Mouse (Mus musculus) kidney, embryonic 14.5 days (tissue): ENCODE data around the gene Lst1. TPM values are rescaled to one million over a fixed set of nuclear protein-coding genes. Genes with fewer than 3 reads are reported as not detected.
A peak's percentile ranks its signal among the peaks of the same experiment; 100 is the strongest.

Source experiments
- ATAC-seq: fragments of 200-750 bp; cut with Nextera tagmentation; 2 replicates; pipeline ENCODE4 v1.8.0; 2017; ENCODE audit warnings: moderate number of reproducible peaks, mild to moderate bottlenecking, moderate TSS enrichment, moderate library complexity; ENCODE audit not compliant: low FRiP score, low TSS enrichment
- H3K27ac ChIP-seq: fragments of 300-500 bp; sonication (generic); 2 replicates; pipeline ENCODE4 v1.5.1; 2014; ENCODE audit warnings: low read depth, mild to moderate bottlenecking, low read length, moderate library complexity, mixed read lengths
- H3K27me3 ChIP-seq: fragments of 300-500 bp; sonication (generic); 2 replicates; pipeline ENCODE4 v1.6.1; 2014; ENCODE audit warnings: mild to moderate bottlenecking, low read length; ENCODE audit not compliant: control insufficient read depth, insufficient read depth
- H3K36me3 ChIP-seq: fragments of 300-500 bp; sonication (generic); 2 replicates; pipeline ENCODE4 v1.6.1; 2014; ENCODE audit warnings: low read length, mixed read lengths; ENCODE audit not compliant: control insufficient read depth, insufficient read depth
- H3K4me1 ChIP-seq: fragments of 300-500 bp; sonication (generic); 2 replicates; pipeline ENCODE4 v1.6.1; 2014; ENCODE audit warnings: low read length, mixed read lengths; ENCODE audit not compliant: control insufficient read depth, insufficient read depth
- H3K4me2 ChIP-seq: fragments of 300-500 bp; sonication (generic); replicated peaks from 2 replicates; pipeline ENCODE4 v1.6.1; 2014; ENCODE audit warnings: low read depth, mild to moderate bottlenecking, low read length
- H3K4me3 ChIP-seq: fragments of 300-500 bp; sonication (generic); 2 replicates; pipeline ENCODE4 v1.5.1; 2014; ENCODE audit warnings: mild to moderate bottlenecking, low read length
- H3K9ac ChIP-seq: fragments of 300-500 bp; sonication (generic); 2 replicates; pipeline ENCODE4 v1.6.1; 2014; ENCODE audit warnings: low read depth, mild to moderate bottlenecking, low read length, moderate library complexity
- H3K9me3 ChIP-seq: fragments of 300-500 bp; sonication (generic); 2 replicates; pipeline ENCODE4 v1.6.1; 2016; ENCODE audit warnings: low read length; ENCODE audit not compliant: control insufficient read depth
- WGBS: fragments of 180-500 bp; shearing (Covaris S2); extraction: QIAGEN DNeasy Blood & Tissue Kit; methylation state at CpG from one replicate; pipeline ENCODE4 v1.1.7; 2014; 5-methylcytosine and 5-hydroxymethylcytosine counted together
- polyA plus RNA-seq: library from polyadenylated mRNA; unstranded; fragments of >200 nt; fragmentation: Nextera tagmentation; extraction: Ambion mirVana; gene quantifications from 2 replicates; pipeline ENCODE4 v1.2.1, GENCODE M21; 2014

Gene Lst1
- polyA plus RNA-seq, 1 experiment from 2014 or later: 12.2 TPM

- 79% methylated on average over 18 of the region's 18 CpGs for WGBS
- H3K27me3 ChIP-seq: no peaks in the 10 kb centered on the region
- H3K27ac ChIP-seq: peak overlapping the region; percentile 15; the same call in 1 of the 2 replicates
- no peak for ATAC-seq
- H3K4me1 ChIP-seq: no peaks in the 10 kb centered on the region; the same call in 1 of the 2 replicates
- H3K9ac ChIP-seq: no peak overlapping the region
- no peak overlapping the region for H3K4me2 ChIP-seq
- no peak overlapping the region for H3K4me3 ChIP-seq
- peaks cover 25% of the 10 kb centered on the region for H3K36me3 ChIP-seq
- no peaks in the 10 kb centered on the region for H3K9me3 ChIP-seq
These were observed 30.4 kb upstream of the Lst1 start for GRCm38 (mm10) chr17:35218516-35219193.

- Histone ChIP-seq H3K36me3 (no peaks in the 10 kb centered on the region), H3K27ac (no peak overlapping the region), H3K4me1 (no peaks in the 10 kb centered on the region), H3K4me3 (no peak overlapping the region), H3K27me3 (no peaks in the 10 kb centered on the region), H3K9me3 (no peaks in the 10 kb centered on the region), H3K4me2 (no peak overlapping the region), H3K9ac (no peak overlapping the region)
- 88% methylated on average over 5 of the region's 5 CpGs for WGBS
- ATAC-seq: no peak
These were observed 24.8 kb upstream of the Lst1 start for GRCm38 (mm10) chr17:35213071-35213470.

GRCm38 (mm10) chr17:35210593-35210992 lies 22.4 kb upstream of the Lst1 start:
- no peak overlapping the region for H3K27ac ChIP-seq
- no peaks in the 10 kb centered on the region for H3K9me3 ChIP-seq
- H3K9ac ChIP-seq: no peak overlapping the region
- ATAC-seq: no peak
- H3K4me3 ChIP-seq: no peak overlapping the region
- H3K36me3 ChIP-seq: no peaks in the 10 kb centered on the region
- no peaks in the 10 kb centered on the region for H3K4me1 ChIP-seq
- H3K27me3 ChIP-seq: no peaks in the 10 kb centered on the region
- 48% methylated on average over 3 of the region's 3 CpGs for WGBS
- no peak overlapping the region for H3K4me2 ChIP-seq

- Histone ChIP-seq H3K4me1 (no peaks in the 10 kb centered on the region), H3K4me3 (no peak overlapping the region), H3K27ac (no peak overlapping the region), H3K27me3 (no peaks in the 10 kb centered on the region), H3K9me3 (no peaks in the 10 kb centered on the region), H3K36me3 (no peaks in the 10 kb centered on the region), H3K9ac (no peak overlapping the region), H3K4me2 (no peak overlapping the region)
- WGBS: 84% methylated on average over 12 of the region's 12 CpGs
- ATAC-seq: no peak
These were observed 21.7 kb upstream of the Lst1 start for GRCm38 (mm10) chr17:35209785-35210535.

- Histone ChIP-seq H3K9me3 (no peaks in the 10 kb centered on the region), H3K4me1 (no peaks in the 10 kb centered on the region), H3K4me3 (no peak overlapping the region), H3K27ac (no peak overlapping the region), H3K36me3 (no peaks in the 10 kb centered on the region), H3K9ac (no peak overlapping the region), H3K4me2 (no peak overlapping the region), H3K27me3 (peaks cover 17% of the 10 kb centered on the region; the same call in 1 of the 2 replicates)
- ATAC-seq: peak; percentile 35; the same call in 1 of the 2 replicates
- 47% methylated on average over 10 of the region's 10 CpGs for WGBS
These were observed 17.1 kb upstream of the Lst1 start for GRCm38 (mm10) chr17:35205380-35205769.

GRCm38 (mm10) chr17:35204494-35205379 lies 16.5 kb upstream of the Lst1 start, which contains the start of gene Lta:
Lta (minus strand) TSS chr17:35205351.
- Histone ChIP-seq H3K27me3 (peaks cover 17% of the 10 kb centered on the region; the same call in 1 of the 2 replicates), H3K4me2 (no peak within 1 kb of the TSS)
- 39% methylated on average over 20 of the region's 20 CpGs for WGBS

GRCm38 (mm10) chr17:35202442-35202841 lies 14.2 kb upstream of the Lst1 start:
- 81% methylated on average over 4 of the region's 4 CpGs for WGBS
- H3K27me3 ChIP-seq: peaks cover 22% of the 10 kb centered on the region

More at GRCm38 (mm10) chr17:35204494-35205379, 16.5 kb upstream of the Lst1 start, which contains the start of gene Lta:
- Histone ChIP-seq H3K9me3 (no peaks in the 10 kb centered on the region), H3K4me3 (no peak within 1 kb of the TSS), H3K36me3 (no peaks in the 10 kb centered on the region), H3K9ac (no peak within 1 kb of the TSS), H3K27ac (no peak within 1 kb of the TSS), H3K4me1 (no peaks in the 10 kb centered on the region)
- ATAC-seq: 0 out of 2 replicates have a peak, but pooled peaks have one; percentile 6

GRCm38 (mm10) chr17:35201787-35202186 lies 13.5 kb upstream of the Lst1 start, which contains the start of gene Tnf:
Tnf (minus strand) TSS chr17:35202007.
- WGBS: 28% methylated on average over 13 of the region's 13 CpGs
- H3K27ac ChIP-seq: no peak within 1 kb of the TSS
- H3K4me1 ChIP-seq: no peaks in the 10 kb centered on the region
- no peaks in the 10 kb centered on the region for H3K9me3 ChIP-seq
- peaks cover 27% of the 10 kb centered on the region for H3K27me3 ChIP-seq
- ATAC-seq: no peak
- H3K36me3 ChIP-seq: no peaks in the 10 kb centered on the region
- no peak within 1 kb of the TSS for H3K9ac ChIP-seq
- H3K4me3 ChIP-seq: no peak within 1 kb of the TSS
- no peak within 1 kb of the TSS for H3K4me2 ChIP-seq

More at GRCm38 (mm10) chr17:35202442-35202841, 14.2 kb upstream of the Lst1 start:
- no peak overlapping the region for H3K27ac ChIP-seq
- no peak overlapping the region for H3K4me3 ChIP-seq
- H3K36me3 ChIP-seq: no peaks in the 10 kb centered on the region
- no peak overlapping the region for H3K9ac ChIP-seq
- no peaks in the 10 kb centered on the region for H3K4me1 ChIP-seq
- ATAC-seq: no peak
- no peak overlapping the region for H3K4me2 ChIP-seq
- H3K9me3 ChIP-seq: no peaks in the 10 kb centered on the region
